Mouse (Mus musculus) fat pad, adult 2 months (tissue): Measurements from ENCODE around the gene H2-DMa.

ENCODE experiments used
- DNase-seq: peaks from one replicate; pipeline ENCODE4 v3.0.0-alpha.2; 2011; ENCODE audit warnings: low read depth, low spot score; ENCODE audit errors: extremely low read depth

The H2-DMa gene

GRCm38 (mm10) chr17:34119249-34120179, at the start of gene H2-DMa:
H2-DMa (plus strand) TSS chr17:34119541.
- peak; percentile 93 for DNase-seq

- no peak for DNase-seq
Observed at GRCm38 (mm10) chr17:34072091-34072490, 47.2 kb upstream of the H2-DMa start.

- DNase-seq: no peak
Observed at GRCm38 (mm10) chr17:34075271-34075670, 44.1 kb upstream of the H2-DMa start.

- DNase-seq: no peak
Observed at GRCm38 (mm10) chr17:34077549-34077948, 41.8 kb upstream of the H2-DMa start.

- no peak for DNase-seq
Observed at GRCm38 (mm10) chr17:34078148-34078547, 41.2 kb upstream of the H2-DMa start.

- no peak for DNase-seq
Observed at GRCm38 (mm10) chr17:34079002-34079401, 40.3 kb upstream of the H2-DMa start.

- DNase-seq: no peak
Observed at GRCm38 (mm10) chr17:34079621-34080020, 39.7 kb upstream of the H2-DMa start.

- DNase-seq: no peak
Observed at GRCm38 (mm10) chr17:34083104-34083503, 36.2 kb upstream of the H2-DMa start.

- no peak for DNase-seq
Observed at GRCm38 (mm10) chr17:34087386-34087785, 32.0 kb upstream of the H2-DMa start.

GRCm38 (mm10) chr17:34088124-34088523, 31.2 kb upstream of the H2-DMa start:
- DNase-seq: no peak

- DNase-seq: no peak
Observed at GRCm38 (mm10) chr17:34090923-34091322, 28.4 kb upstream of the H2-DMa start.

- DNase-seq: no peak
Observed at GRCm38 (mm10) chr17:34092197-34092875, 27.0 kb upstream of the H2-DMa start, which contains the start of gene H2-Oa. H2-Oa (plus strand) TSS chr17:34092340.

GRCm38 (mm10) chr17:34093199-34093874, 26.0 kb upstream of the H2-DMa start:
- no peak for DNase-seq

- no peak for DNase-seq
Observed at GRCm38 (mm10) chr17:34094283-34095035, 24.9 kb upstream of the H2-DMa start.

GRCm38 (mm10) chr17:34096497-34097010, 22.8 kb upstream of the H2-DMa start:
- DNase-seq: no peak

- no peak for DNase-seq
Observed at GRCm38 (mm10) chr17:34097272-34097671, 22.1 kb upstream of the H2-DMa start.

- no peak for DNase-seq
Observed at GRCm38 (mm10) chr17:34098709-34099479, 20.4 kb upstream of the H2-DMa start.

- DNase-seq: no peak
Observed at GRCm38 (mm10) chr17:34099531-34099930, 19.8 kb upstream of the H2-DMa start.

- DNase-seq: no peak
Observed at GRCm38 (mm10) chr17:34101185-34101584, 18.2 kb upstream of the H2-DMa start.

- no peak for DNase-seq
Observed at GRCm38 (mm10) chr17:34101604-34102032, 17.7 kb upstream of the H2-DMa start.
